Mouse (Mus musculus) embryonic facial prominence, embryonic 10.5 days (tissue): ENCODE results near the gene Hist2h2aa1. TPM values are rescaled to one million over a fixed set of nuclear protein-coding genes. Genes with fewer than 3 reads are reported as not detected.
"Not testable (repeated sequence)": the region's sequence is repeated elsewhere in the genome, so short reads cannot be mapped to it uniquely, and the experiment has no call there.

Experiments
- DNase-seq: peaks from one replicate; pipeline ENCODE4 v3.0.0-alpha.2; 2017; ENCODE audit warnings: low spot score
- H3K27ac ChIP-seq: fragments of 300-500 bp; sonication (generic); replicated peaks from 2 replicates; pipeline ENCODE4 v1.5.1; 2016; ENCODE audit warnings: mild to moderate bottlenecking
- H3K27me3 ChIP-seq: fragments of 300-500 bp; sonication (generic); replicated peaks from 2 replicates; pipeline ENCODE4 v1.6.1; 2016; ENCODE audit warnings: low read depth, mild to moderate bottlenecking; ENCODE audit not compliant: poor library complexity, severe bottlenecking
- H3K36me3 ChIP-seq: fragments of 300-500 bp; sonication (generic); replicated peaks from 2 replicates; pipeline ENCODE4 v1.6.1; 2016; ENCODE audit warnings: mild to moderate bottlenecking, moderate library complexity
- H3K4me1 ChIP-seq: fragments of 300-500 bp; sonication (generic); 2 replicates; pipeline ENCODE4 v1.6.1; 2016
- H3K4me3 ChIP-seq: fragments of 300-500 bp; sonication (generic); 2 replicates; pipeline ENCODE4 v1.5.1; 2016; ENCODE audit warnings: mild to moderate bottlenecking, moderate library complexity
- H3K9me3 ChIP-seq: fragments of 300-500 bp; sonication (generic); 2 replicates; pipeline ENCODE4 v1.6.1; 2016; ENCODE audit warnings: mild to moderate bottlenecking
- WGBS: fragments of 180-500 bp; shearing (Covaris S2); methylation state at CpG from one replicate; pipeline ENCODE4 v1.1.7; 2016; 5-methylcytosine and 5-hydroxymethylcytosine counted together
- polyA plus RNA-seq: library from polyadenylated mRNA; unstranded; fragments of >200 nt; fragmentation: Nextera tagmentation; extraction: Ambion mirVana; gene quantifications from 2 replicates; pipeline ENCODE4 v1.2.1, GENCODE M21; 2016

Gene Hist2h2aa1
- polyA plus RNA-seq, 1 experiment from 2014 or later, result 8.6 TPM

GRCm38 (mm10) chr3:96263558-96264403 lies 18.5 kb downstream of the Hist2h2aa1 start:
- Histone ChIP-seq H3K36me3 (no peaks in the 10 kb centered on the region), H3K9me3 (no peaks in the 10 kb centered on the region), H3K27me3 (no peaks in the 10 kb centered on the region), H3K4me1 (peaks cover 51% of the 10 kb centered on the region), H3K27ac (peak overlapping the region; percentile 98), H3K4me3 (peak overlapping the region; percentile 63)
- DNase-seq, result peak; percentile 69
- WGBS, result 8% methylated on average over 27 of the region's 27 CpGs

GRCm38 (mm10) chr3:96264404-96264949 lies 19.2 kb downstream of the Hist2h2aa1 start:
- H3K27ac ChIP-seq, result peak overlapping the region; percentile 98
- no peaks in the 10 kb centered on the region for H3K36me3 ChIP-seq
- peaks cover 51% of the 10 kb centered on the region for H3K4me1 ChIP-seq
- 76% methylated on average over 7 of the region's 7 CpGs for WGBS
- peak; percentile 39 for DNase-seq
- peak overlapping the region; percentile 63 for H3K4me3 ChIP-seq
- no peaks in the 10 kb centered on the region for H3K27me3 ChIP-seq
- H3K9me3 ChIP-seq, result no peaks in the 10 kb centered on the region

GRCm38 (mm10) chr3:96266132-96266710 lies 20.9 kb downstream of the Hist2h2aa1 start:
- Histone ChIP-seq H3K4me3 (no peak overlapping the region), H3K27ac (peak overlapping the region; percentile 93), H3K27me3 (no peaks in the 10 kb centered on the region), H3K36me3 (no peaks in the 10 kb centered on the region), H3K4me1 (peaks cover 49% of the 10 kb centered on the region), H3K9me3 (no peaks in the 10 kb centered on the region)
- DNase-seq, result no peak
- WGBS, result 89% methylated on average over 8 of the region's 8 CpGs

- Histone ChIP-seq H3K4me1 (peaks cover 36% of the 10 kb centered on the region), H3K27me3 (no peaks in the 10 kb centered on the region), H3K27ac (peak overlapping the region; percentile 93), H3K9me3 (no peaks in the 10 kb centered on the region), H3K36me3 (no peaks in the 10 kb centered on the region), H3K4me3 (peak overlapping the region; percentile 56; the same call in 1 of the 2 replicates)
- WGBS, result 79% methylated on average over 4 of the region's 4 CpGs
- DNase-seq, result no peak
These were observed 22.2 kb downstream of the Hist2h2aa1 start for GRCm38 (mm10) chr3:96267541-96267940.

- peaks cover 35% of the 10 kb centered on the region for H3K4me1 ChIP-seq
- 26% methylated on average over 30 of the region's 30 CpGs for WGBS
- no peaks in the 10 kb centered on the region for H3K9me3 ChIP-seq
- H3K36me3 ChIP-seq, result no peaks in the 10 kb centered on the region
- H3K27me3 ChIP-seq, result no peaks in the 10 kb centered on the region
- DNase-seq, result peak; percentile 83
- peak within 1 kb of the TSS; percentile 95 for H3K27ac ChIP-seq
- H3K4me3 ChIP-seq, result peak within 1 kb of the TSS; percentile 68
These were observed 22.9 kb downstream of the Hist2h2aa1 start, which contains the start of gene Hist2h3b for GRCm38 (mm10) chr3:96268051-96268775. Hist2h3b (plus strand) TSS chr3:96268654.

GRCm38 (mm10) chr3:96268776-96269378 lies 23.6 kb downstream of the Hist2h2aa1 start:
- peak; percentile 53 for DNase-seq
- WGBS, result under 1% methylated on average over 11 of the region's 44 CpGs

GRCm38 (mm10) chr3:96269511-96270474 lies 24.5 kb downstream of the Hist2h2aa1 start, which contains the start of gene Hist2h2bb:
Hist2h2bb (plus strand) TSS chr3:96269752.
- Histone ChIP-seq H3K27ac (peak within 1 kb of the TSS; percentile 95), H3K4me1 (peaks cover 22% of the 10 kb centered on the region), H3K9me3 (no peaks in the 10 kb centered on the region), H3K36me3 (no peaks in the 10 kb centered on the region), H3K4me3 (peak within 1 kb of the TSS; percentile 68), H3K27me3 (no peaks in the 10 kb centered on the region)
- peak; percentile 91 for DNase-seq
- under 1% methylated on average over 45 of the region's 45 CpGs for WGBS

More at GRCm38 (mm10) chr3:96268776-96269378, 23.6 kb downstream of the Hist2h2aa1 start:
- H3K4me3 ChIP-seq, result peak overlapping the region; percentile 68
- H3K36me3 ChIP-seq, H3K27me3 ChIP-seq, H3K9me3 ChIP-seq: not testable (repeated sequence)
- peak overlapping the region; percentile 95 for H3K27ac ChIP-seq
- H3K4me1 ChIP-seq, result peaks cover 31% of the 10 kb centered on the region

- Histone ChIP-seq H3K4me3 (no peak overlapping the region), H3K9me3 (no peaks in the 10 kb centered on the region), H3K4me1 (peaks cover 17% of the 10 kb centered on the region), H3K36me3 (no peaks in the 10 kb centered on the region), H3K27me3 (peaks cover 4% of the 10 kb centered on the region; the same call in 1 of the 2 replicates), H3K27ac (no peak overlapping the region)
- 89% methylated on average over 17 of the region's 17 CpGs for WGBS
- no peak for DNase-seq
These were observed 28.5 kb downstream of the Hist2h2aa1 start for GRCm38 (mm10) chr3:96273591-96274465.

- 15% methylated on average over 8 of the region's 8 CpGs for WGBS
- H3K27me3 ChIP-seq, result peaks cover 22% of the 10 kb centered on the region
- H3K9me3 ChIP-seq, result no peaks in the 10 kb centered on the region
- H3K27ac ChIP-seq, result peak overlapping the region; percentile 89
- H3K4me1 ChIP-seq, result peaks cover 17% of the 10 kb centered on the region
- no peaks in the 10 kb centered on the region for H3K36me3 ChIP-seq
- DNase-seq, result peak; percentile 71
- peak overlapping the region; percentile 66 for H3K4me3 ChIP-seq
These were observed 32.1 kb downstream of the Hist2h2aa1 start for GRCm38 (mm10) chr3:96277428-96277799.

- Histone ChIP-seq H3K9me3 (no peaks in the 10 kb centered on the region), H3K27me3 (peaks cover 28% of the 10 kb centered on the region), H3K4me3 (peak overlapping the region; percentile 66), H3K4me1 (peaks cover 17% of the 10 kb centered on the region), H3K27ac (peak overlapping the region; percentile 89), H3K36me3 (no peaks in the 10 kb centered on the region)
- DNase-seq, result peak; percentile 96
- under 1% methylated on average over 49 of the region's 49 CpGs for WGBS
These were observed 32.7 kb downstream of the Hist2h2aa1 start for GRCm38 (mm10) chr3:96277800-96278624.
